Mouse (Mus musculus): ENCODE data around the gene Stom. TPM values are rescaled to one million over a fixed set of nuclear protein-coding genes. Genes with fewer than 3 reads are reported as not detected.
A peak's percentile ranks its signal among the peaks of the same experiment; 100 is the strongest.

The Stom gene
- total RNA-seq, 2 experiments from 2014 or later: 79.9 to 88.4 TPM

- DNase-seq: peak; percentile 58 to 64
- intact Hi-C loops (cut with DNase I): loop anchor here (2.0 kb wide), 1 partner anchor 14 kb away; the partner anchor contains the start of gene Stom
Observed at GRCm38 (mm10) chr2:35322404-35323164, 14.2 kb downstream of the Stom start.

GRCm38 (mm10) chr2:35320399-35320798, 16.4 kb downstream of the Stom start:
- DNase-seq: no peak

DNA sequence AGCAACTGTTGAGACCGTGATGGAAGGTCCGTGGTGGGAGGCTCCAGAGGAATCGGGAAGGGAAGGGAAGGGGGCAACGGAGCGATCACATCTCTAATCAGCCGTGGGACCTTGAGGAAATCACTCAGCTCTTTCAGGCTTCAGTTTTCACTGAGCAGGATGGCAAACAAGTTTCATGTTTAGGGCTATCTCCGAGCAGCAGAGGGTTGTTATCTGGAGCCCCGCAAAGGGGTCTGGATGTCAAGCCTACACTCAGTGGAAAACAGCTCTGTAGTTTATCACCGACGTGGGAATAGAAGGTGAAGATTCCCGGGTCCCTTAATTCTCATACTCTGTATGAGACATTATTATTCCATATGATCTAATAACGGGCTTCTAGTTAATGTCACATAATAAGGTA, 18.4 kb downstream of the Stom start:
- intact Hi-C loops (cut with DNase I): no loop called here
- no peak for DNase-seq

More at GRCm38 (mm10) chr2:35320399-35320798, 16.4 kb downstream of the Stom start:
- intact Hi-C loops (cut with DNase I): no loop called here

GRCm38 (mm10) chr2:35317604-35318003, 19.2 kb downstream of the Stom start:
- intact Hi-C loops (cut with DNase I): no loop called here
- no peak for DNase-seq

DNA sequence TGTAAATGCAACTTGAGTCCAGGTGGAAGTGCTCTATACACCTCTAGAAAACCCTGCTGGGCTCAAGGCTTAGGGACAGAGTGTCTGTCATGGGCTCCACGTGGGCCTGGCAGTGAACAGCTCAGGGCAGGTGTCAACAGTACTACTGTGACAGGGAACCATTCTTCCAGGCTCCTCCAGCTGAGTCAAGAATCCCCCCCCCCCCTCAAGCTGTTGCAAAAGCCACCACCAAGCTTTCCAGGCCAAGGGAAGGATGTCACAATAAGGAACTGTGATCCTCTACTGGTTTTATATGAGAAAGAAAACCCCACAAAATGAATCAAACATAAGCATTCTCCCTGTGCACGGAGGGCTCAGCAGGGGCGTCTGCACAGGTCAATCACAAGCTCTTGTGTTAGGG, 22.5 kb downstream of the Stom start:
- DNase-seq: no peak
- intact Hi-C loops (cut with DNase I): no loop called here

DNA sequence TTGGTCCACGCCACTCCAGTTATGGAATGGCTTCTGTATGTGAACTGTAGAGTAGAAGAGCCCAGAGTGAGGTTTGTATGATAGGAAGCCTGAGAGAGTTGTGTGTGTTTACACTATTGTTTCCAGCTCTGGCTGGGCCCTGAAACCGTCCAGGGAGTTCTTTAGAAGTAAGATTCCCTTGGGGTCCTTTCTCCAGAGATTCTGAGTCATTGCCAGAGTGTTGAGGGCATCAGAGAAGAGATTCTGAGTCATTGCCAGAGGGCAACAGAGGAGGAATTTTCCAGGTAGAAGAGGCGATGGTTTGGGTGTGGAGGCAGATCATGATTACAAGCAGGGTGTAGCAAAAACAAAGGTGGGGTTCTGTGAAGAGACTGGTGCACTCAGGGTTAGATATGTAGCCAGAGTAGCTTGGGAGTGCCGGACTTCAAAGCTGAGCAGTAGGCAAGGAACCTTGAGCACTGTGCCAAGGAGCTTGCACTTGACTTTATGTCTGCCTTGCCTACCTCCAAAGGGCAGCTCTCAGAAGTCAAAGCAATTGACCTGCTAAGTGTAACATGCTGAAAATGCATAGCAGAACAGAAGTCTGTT, 26.8 kb downstream of the Stom start:
- DNase-seq: no peak
- intact Hi-C loops (cut with DNase I): no loop called here

DNA sequence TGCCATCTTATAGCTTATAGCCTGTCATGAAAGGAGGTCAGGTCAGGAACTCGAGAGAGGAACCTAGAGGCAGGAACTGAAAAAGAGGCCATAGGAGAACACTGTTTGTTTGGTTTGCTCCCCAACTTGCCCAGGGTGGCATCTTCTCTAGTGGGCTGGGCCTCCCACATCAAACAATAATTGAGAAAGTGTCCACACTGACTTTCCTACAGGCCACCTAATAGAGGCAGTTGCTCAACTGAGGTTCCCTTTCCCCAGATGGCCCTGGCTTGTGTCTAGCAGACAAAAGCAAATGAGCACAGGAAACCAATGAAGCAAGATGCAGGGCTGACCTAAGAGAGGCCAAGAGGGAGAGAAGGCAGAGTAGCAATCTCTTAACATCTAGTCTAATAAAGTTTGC, 28.6 kb downstream of the Stom start:
- intact Hi-C loops (cut with DNase I): no loop called here
- DNase-seq: no peak

DNA sequence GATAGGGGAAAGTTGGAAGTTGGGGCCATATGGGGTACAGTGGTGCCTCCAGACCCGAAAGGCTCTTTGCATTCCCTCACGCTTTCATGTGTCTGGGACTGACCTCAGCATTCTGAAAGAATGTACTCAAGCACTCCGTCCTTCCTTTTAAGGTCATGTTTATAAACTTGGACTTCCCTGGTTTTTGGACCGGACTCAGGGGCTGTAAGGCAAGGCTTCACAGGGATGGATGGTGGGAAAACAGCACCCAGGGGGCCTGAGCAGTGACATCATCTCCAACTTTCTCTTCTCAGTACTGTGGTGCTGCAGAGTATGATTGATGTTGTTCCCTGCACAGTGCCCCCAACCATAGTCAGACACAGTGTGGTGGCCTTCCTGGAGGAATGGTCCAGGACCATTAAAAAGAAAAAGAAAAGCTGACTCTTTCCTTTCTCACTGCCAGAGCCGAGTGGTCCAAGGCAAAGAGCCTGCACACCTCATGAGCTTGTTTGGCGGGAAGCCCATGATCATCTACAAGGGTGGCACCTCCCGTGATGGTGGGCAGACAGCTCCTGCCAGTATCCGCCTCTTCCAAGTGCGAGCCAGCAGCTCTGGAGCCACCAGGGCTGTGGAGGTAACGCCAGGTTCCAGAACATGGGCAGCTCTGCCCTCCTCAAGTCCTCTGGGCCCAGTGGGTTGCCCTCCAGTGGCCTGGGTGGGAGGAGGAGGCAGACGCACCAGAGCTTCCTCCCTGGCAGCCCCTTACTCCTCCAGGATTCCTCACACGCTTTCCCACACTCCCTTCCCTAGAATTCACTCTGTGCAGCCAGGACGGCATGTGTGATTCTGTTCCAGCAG, 34.5 kb downstream of the Stom start:
- DNase-seq: no peak
- intact Hi-C loops (cut with DNase I): no loop called here

DNA sequence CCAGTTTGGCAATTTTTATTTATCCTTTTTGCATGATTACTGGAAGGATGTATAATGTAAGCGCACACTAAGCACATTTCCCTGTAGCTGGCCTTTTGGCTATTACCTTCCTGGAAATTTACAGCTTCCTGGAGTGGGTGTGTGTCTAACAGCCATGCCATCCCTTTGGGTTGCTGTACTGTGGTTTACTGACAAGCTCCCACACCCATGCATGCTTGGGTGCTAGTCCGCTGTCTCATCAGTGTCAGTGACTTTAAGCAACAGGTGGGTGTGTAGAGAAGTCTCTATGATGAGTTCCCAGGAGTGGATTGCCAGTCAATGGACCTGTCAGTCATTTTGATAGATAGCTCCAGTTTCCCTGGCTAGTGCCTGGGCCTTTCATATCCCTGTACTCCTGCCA, 37.3 kb downstream of the Stom start:
- intact Hi-C loops (cut with DNase I): loop anchor here (5.0 kb wide), 1 partner anchor 213 kb away; no protein-coding TSS in a partner anchor
- DNase-seq: no peak

- peak; percentile 80 to 82 for DNase-seq
- intact Hi-C loops (cut with DNase I): loop anchor here (1.0 to 5.0 kb wide), 3 partner anchors 51 to 214 kb away; partner anchors contain the start of gene 4930402F06Rik
Observed at GRCm38 (mm10) chr2:35297703-35298332, 39.0 kb downstream of the Stom start.

- no peak for DNase-seq
- intact Hi-C loops (cut with DNase I): no loop called here
Observed at GRCm38 (mm10) chr2:35293291-35293690, 43.5 kb downstream of the Stom start.

DNA sequence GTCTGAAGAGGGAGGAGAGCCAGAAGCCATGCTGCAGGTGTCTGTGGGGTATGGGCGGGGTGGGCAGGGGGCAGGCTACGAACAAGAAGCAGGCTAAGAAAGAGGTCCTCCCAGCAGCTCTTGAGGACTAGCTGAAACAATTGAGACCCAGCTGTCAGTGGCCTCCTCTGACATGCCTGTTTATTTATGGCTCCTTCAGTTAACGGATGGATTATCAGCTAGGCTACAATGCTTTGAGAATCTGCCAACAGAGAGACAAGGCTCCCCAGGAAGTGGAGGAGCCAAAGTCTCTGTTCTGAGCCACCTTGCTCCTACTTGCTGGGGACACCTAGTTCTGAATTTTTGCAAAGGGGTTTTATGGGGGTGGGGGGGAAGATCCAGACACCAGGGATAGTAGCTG, 44.1 kb downstream of the Stom start:
- DNase-seq: no peak
- intact Hi-C loops (cut with DNase I): no loop called here

DNA sequence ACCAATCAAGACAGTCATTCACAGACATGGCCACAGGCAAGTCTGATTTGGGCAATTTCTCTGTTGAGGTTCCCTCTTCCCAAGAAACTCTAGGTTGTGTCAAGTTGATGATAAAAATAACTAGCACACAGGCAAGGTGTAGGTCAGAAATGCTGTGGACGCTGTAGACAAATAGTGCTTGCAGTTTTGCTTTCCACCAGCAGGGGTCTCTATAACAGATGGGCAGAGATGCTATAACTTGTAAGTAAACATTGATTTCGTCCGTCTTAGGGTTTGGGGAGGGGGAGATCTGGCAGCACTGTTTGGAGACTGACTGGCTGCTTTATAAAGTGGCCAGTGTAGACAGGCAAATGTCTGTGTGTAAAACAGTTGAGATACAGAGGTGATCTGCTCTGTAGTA, 44.9 kb downstream of the Stom start:
- intact Hi-C loops (cut with DNase I): no loop called here
- peak; percentile 62 to 70 for DNase-seq

- DNase-seq: peak; percentile 79 to 86
- intact Hi-C loops (cut with DNase I): loop anchor here (2.0 kb wide), 1 partner anchor 108 kb away; the partner anchor contains the start of gene 4930402F06Rik
Observed at GRCm38 (mm10) chr2:35288758-35289635, 47.8 kb downstream of the Stom start.

DNA sequence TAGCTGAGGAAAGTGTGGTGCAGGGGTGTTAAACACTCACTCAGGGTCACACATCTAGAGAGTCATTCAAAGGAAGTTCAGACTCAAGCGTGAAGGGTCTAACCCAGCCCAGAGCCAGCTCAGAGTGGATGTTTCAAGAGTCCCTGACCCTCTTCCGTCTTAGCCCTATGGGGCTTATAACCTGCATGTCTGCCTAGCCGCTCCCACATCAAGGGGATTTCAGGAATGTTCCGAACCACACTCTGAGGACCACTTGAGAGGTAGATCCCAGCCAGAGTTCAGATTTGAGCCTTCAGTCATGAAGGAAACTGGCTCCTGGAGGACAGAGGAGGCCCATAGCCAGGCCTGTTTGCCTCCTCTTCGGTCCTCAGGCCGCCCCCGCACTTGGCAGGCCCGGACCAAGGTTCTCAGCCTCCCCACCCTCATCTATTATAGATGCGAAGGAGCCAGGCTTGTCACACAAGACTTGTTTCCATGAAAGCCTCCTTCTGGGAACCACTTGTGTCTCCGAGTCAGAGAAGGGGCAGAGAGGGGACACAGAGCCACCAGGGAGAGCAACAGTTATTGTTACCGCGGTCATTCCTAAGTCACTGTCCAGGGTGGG, 49.7 kb downstream of the Stom start:
- intact Hi-C loops (cut with DNase I): no loop called here
- DNase-seq: no peak

DNA sequence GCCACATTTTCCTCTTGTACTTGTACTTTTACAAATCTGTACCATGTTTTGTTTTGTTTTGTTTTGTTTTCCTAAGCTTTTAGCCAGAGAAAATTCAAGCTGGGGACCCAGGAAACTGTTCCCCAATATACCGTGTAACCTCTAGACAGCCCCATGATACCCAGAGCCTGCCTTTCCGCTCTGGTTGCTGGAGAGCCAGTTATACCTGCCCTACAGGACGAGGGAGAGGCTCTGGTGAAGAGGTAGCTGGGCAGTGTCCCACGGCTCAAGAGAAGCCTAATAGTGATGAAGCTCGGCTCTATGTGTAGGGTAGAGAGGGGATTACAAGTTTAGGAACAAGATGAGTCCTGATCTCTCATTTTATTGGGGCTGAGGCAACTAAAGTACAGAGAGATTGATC, 51.6 kb downstream of the Stom start:
- no peak for DNase-seq
- intact Hi-C loops (cut with DNase I): no loop called here

GRCm38 (mm10) chr2:35283997-35284396, 52.8 kb downstream of the Stom start:
- intact Hi-C loops (cut with DNase I): loop anchor here (2.0 kb wide), 1 partner anchor 19 kb away; no protein-coding TSS in a partner anchor
- no peak for DNase-seq

DNA sequence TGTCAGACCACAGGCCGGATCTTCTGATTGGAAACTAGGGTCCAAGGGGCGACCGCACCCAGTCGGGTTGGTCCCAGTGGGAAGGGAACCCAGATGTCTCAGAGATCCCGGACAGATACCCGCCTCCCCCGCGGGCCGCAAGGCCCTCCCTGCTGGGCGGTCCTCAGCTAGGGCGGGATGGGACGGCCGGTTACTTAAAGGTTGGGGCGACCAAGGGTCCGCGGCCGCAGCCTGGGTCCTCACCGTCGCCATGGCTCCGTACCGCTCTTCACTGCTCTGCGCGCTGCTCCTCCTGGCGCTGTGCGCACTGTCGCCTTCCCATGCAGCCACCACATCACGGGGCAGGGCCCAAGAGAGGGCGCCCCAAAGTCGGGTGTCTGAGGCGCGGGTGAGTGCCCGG, 54.6 kb downstream of the Stom start:
- intact Hi-C loops (cut with DNase I): loop anchor here (2.0 kb wide), 1 partner anchor 17 kb away; no protein-coding TSS in a partner anchor

GRCm38 (mm10) chr2:35280001-35280400, 56.8 kb downstream of the Stom start:
- intact Hi-C loops (cut with DNase I): no loop called here
- no peak for DNase-seq

More for the DNA sequence above, 54.6 kb downstream of the Stom start:
- peak; percentile 76 for DNase-seq
